Mouse (Mus musculus): Measurements from ENCODE around the gene Mrpl12.

Gene Mrpl12

DNA sequence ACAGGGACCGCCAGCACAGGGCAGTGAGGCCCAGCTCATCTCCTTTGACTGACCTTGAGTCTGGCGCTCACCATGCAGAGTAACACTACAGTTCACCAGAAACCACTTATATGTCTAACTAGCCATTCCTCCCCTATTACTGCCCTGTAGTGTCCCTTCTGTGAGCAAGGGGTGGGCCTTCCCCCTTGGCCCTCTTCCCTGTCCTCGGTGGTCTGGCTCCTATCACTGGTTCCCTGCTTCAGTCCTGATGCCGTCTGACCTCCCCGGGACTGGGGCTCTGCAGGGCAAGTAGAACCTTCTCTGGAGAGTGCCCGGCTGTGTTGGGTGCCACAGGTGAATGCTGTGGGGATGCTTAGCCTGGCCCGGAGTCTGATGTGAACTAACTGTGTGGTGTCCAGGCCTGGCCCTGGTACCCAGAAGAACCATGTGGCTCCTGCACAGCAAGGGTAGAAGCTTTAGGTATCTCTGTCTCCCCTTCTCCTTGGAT, 922 bp upstream of the Mrpl12 start:
- no peak for DNase-seq

- no peak for DNase-seq
Observed at GRCm38 (mm10) chr11:120485251-120485650, 838 bp downstream of the Mrpl12 start.

GRCm38 (mm10) chr11:120488516-120488915, 4.1 kb downstream of the Mrpl12 start:
- no peak for DNase-seq

GRCm38 (mm10) chr11:120489054-120489761, 4.8 kb downstream of the Mrpl12 start:
- peak; percentile 73 for DNase-seq

GRCm38 (mm10) chr11:120490291-120491046, 6.1 kb downstream of the Mrpl12 start:
- no peak for DNase-seq

- DNase-seq: peak; percentile 91
Observed at GRCm38 (mm10) chr11:120491317-120492023, 7.1 kb downstream of the Mrpl12 start, which contains the start of gene Slc25a10. Gene Slc25a10, plus strand, starts transcription at chr11:120491840.

GRCm38 (mm10) chr11:120492024-120492877, 7.8 kb downstream of the Mrpl12 start:
- no peak for DNase-seq

GRCm38 (mm10) chr11:120492878-120493203, 8.4 kb downstream of the Mrpl12 start:
- DNase-seq: no peak

- no peak for DNase-seq
Observed at GRCm38 (mm10) chr11:120493351-120493750, 8.9 kb downstream of the Mrpl12 start.

- no peak for DNase-seq
Observed at GRCm38 (mm10) chr11:120493911-120494310, 9.5 kb downstream of the Mrpl12 start.

DNA sequence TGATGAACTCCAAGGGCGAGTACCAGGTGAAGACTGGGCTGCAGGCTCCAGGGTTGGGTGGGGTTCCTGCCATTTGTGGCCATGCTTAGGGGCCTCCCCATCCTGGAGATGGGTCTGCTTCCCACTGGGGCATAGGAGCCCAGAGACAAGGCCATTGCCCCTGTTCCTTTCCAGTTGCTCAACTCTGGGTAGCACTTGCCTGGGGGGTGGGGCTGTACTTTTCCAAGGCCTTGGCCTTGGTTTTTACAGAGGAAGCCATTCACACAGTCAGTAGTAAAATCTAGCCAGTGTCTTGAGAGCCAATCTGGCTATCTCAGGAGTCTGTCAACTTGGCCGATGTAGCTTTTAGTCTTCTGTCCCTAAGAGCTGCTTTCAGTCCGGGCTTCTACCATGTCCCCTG, 13.0 kb downstream of the Mrpl12 start:
- no peak for DNase-seq

- DNase-seq: no peak
Observed at GRCm38 (mm10) chr11:120498226-120498625, 13.8 kb downstream of the Mrpl12 start.

DNA sequence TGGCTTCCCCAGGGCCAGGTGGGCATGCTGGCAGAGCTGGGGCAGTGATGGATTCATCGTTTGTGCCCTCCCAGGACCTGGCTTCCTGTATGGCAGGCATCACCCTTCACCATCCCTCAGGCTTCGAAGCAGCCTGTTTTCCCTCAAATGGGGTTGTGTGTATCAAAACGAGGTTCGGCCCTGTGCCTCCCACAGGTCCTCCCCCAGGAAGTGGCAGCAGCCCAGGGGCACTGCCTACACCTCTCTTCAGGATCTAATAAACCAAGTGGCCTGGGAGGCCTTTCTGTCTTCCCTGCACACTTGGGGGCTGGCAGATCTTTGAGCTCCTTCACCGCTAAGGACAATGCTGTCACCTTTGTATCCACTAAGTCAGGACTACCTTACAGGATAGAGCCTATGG, 14.5 kb downstream of the Mrpl12 start:
- DNase-seq: no peak

GRCm38 (mm10) chr11:120499894-120500293, 15.5 kb downstream of the Mrpl12 start:
- no peak for DNase-seq

GRCm38 (mm10) chr11:120500357-120500756, 15.9 kb downstream of the Mrpl12 start:
- no peak for DNase-seq

DNA sequence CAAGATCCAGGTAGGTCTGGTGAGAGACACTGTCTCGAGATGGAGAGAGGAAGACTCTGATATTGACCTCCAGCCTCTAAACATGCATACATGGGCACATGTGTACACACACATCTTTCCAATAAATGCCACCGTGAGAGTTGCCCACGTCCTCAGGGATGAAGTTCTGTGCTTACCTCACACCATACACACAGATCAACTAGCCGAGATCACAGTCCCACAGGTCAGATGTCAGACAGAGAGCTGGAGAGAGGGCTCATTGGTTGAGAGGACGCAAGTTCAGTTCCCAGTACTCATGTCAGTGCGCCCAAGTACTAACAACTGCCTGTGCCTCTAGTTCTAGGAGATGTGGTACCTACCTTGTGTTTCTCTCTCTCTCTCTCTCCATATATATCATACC, 16.6 kb downstream of the Mrpl12 start:
- no peak for DNase-seq

- DNase-seq: no peak
Observed at GRCm38 (mm10) chr11:120501701-120502100, 17.3 kb downstream of the Mrpl12 start.

- no peak for DNase-seq
Observed at GRCm38 (mm10) chr11:120505661-120506060, 21.2 kb downstream of the Mrpl12 start.

DNA sequence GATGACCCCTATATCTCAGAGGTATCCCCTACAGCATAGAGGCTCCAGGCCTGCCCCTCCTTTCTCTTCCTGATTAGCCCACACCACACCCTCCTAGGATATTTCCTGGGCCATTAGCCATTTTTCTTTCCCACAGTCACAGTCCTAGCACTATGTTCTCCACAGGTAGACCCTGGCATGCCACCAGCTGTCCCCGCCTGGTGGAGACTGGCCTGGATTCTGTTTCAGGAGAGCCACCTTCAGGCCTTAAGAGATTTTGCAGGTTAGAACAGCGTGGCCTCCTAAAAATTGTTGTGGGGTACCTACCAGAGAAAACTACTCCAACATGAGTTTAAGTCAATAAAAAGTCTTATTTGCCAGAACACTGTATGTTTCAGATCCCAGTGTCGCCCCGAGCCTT, 22.5 kb downstream of the Mrpl12 start:
- DNase-seq: no peak

DNA sequence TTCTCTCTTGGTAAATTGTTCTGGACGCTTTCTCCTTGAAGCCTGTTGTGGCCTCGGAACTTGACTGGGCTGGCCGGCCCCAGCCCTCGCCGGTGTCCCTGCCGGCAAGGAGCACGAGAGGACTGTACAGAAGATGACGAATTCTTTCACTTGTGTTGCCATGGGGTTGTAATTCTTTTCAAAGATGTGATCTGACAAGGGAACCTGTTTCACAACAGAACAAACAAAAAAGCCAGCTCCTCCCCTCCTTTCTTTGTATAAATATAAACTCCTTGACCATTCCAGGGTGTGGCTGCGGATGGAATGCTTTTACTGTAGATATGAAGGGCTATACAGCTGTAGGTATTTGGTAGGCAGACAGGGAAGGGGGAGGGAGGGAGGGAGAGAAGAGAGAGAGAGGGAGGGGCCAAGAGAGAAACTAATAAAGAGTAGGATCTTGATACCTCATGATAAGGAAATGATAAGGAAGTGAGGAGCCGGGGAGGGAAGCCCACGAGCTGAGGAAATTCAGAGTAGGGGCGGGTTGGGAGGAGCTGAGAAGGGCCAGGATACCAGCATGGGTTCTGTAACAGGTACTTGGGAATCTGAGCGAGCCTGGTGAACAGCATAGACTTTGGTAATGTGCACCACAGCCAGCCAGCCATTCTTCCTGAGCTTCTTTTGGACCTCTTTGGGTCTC, 23.3 kb downstream of the Mrpl12 start:
- no peak for DNase-seq

DNA sequence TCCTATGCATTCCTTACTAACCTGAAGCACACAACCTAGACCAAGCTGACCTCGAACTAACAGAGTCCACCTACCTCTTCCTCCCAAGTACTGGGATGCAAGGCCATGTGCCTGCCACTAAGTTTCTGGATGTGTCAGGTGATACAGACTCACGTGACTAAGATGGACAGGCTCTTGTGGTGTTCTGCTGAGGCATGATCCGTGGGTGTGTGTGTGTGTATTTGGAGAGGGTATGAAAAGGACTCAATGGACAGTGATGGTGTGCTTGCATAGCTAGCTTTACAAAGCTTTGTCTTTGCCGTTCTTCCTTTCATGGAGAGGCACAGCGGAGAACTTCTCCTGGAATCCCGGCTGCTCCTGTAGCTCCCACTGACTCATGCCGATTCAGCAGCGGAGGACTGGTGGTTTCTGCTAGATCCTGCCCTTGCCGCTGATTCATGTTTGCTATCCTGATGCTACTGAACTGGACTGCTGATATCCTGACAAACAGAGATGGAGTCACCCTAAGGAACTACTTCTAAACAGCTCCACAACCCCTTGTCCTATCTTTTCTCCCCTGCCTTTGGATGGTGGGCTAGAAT, 24.0 kb downstream of the Mrpl12 start:
- DNase-seq: no peak

- DNase-seq: no peak
Observed at GRCm38 (mm10) chr11:120509940-120510339, 25.5 kb downstream of the Mrpl12 start.

Measured in layer of hippocampus, adult 9-11 months (tissue).